Mouse (Mus musculus): ENCODE results near the gene Trat1. TPM values are rescaled to one million over a fixed set of nuclear protein-coding genes. Genes with fewer than 3 reads are reported as not detected.

Trat1 gene
- polyA plus RNA-seq, 1 experiment from 2014 or later, result not detected

Other genes with a start within 250 kb of the Trat1 start
- gene Retnlb, start 44.8 kb upstream of the Trat1 start, polyA plus RNA-seq (2016; fragmentation: Nextera tagmentation; extraction: Ambion mirVana), result not detected in 2 replicates
- gene Retnla, start 70.5 kb upstream of the Trat1 start, polyA plus RNA-seq (2016; fragmentation: Nextera tagmentation; extraction: Ambion mirVana), result not detected in 2 replicates
- gene Retnlg, start 100.6 kb upstream of the Trat1 start, polyA plus RNA-seq (2016; fragmentation: Nextera tagmentation; extraction: Ambion mirVana), result not detected in 2 replicates
- 30.8 and 35.6 TPM in 2 replicates for gene Dzip3, start 222.1 kb upstream of the Trat1 start, polyA plus RNA-seq (2016; fragmentation: Nextera tagmentation; extraction: Ambion mirVana)
- gene Cip2a, start 222.2 kb upstream of the Trat1 start, polyA plus RNA-seq (2016; fragmentation: Nextera tagmentation; extraction: Ambion mirVana), result 46.1 and 46.8 TPM in 2 replicates

Measured in embryonic facial prominence, embryonic 10.5 days (tissue).